Mouse (Mus musculus) testis, postnatal 14 days (tissue): ENCODE results near the gene Ncoa4.

Experiments used
- DNase-seq: peaks from one replicate; pipeline ENCODE4 v3.0.0; 2021; ENCODE audit warnings: low spot score

Gene Ncoa4

DNA sequence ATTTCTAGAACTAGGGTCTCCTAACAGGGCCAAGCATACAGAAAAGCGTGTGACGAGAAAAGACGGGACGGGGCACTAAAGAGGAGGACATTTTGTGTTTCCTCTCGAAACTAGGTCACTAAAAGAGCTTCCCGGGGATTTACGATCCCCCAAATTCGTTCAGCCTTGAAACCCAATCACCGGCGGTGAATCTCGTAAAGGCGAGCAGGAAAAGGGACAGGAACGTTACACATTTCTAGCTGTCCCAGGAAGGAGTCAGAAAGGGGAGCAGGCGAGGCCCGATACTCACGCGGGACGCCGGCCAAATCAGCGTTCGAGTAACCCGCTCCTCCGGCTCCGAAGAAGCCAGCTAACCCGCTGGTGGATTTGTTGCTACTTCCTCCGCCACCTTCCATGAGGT lies 41.7 kb downstream of the Ncoa4 start:
- DNase-seq = no peak

DNA sequence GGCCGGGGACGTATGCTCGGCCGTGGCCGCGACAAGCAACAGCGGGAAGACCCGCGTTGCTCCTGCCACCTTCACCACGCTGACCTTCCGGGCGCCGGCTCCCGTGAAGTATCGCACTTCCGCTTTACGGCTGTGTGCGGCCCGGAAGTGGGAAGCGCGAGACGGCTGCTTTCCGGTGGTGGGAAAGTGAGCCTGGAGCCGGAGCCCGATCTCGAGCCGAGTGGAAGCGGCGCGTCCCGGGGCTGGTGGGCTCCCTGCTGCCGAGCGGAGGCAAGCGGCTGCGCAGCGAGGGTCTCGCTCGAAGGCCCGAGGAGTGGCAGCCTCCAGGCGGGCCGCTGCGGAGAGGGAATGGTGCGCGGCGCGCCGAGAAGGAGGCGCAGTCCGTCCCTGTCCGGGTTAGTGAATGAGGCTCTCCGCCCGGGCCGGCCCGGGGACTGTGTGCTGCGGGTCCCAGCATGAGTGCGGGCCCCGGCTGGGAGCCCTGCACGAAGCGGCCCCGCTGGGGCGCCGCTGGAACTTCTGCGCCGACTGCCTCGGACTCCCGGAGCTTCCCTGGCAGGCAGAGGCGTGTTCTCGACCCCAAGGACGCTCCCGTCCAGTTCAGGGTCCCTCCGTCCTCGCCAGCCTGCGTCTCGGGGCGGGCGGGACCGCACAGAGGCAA lies 42.3 kb downstream of the Ncoa4 start, which contains the start of the genes Timm23 and Parg:
Timm23 (minus strand) TSS at position 108 of the 661 bp plus-strand sequence.
Parg (plus strand) TSS at position 159 of the 661 bp plus-strand sequence.
- DNase-seq = peak; percentile 92

DNA sequence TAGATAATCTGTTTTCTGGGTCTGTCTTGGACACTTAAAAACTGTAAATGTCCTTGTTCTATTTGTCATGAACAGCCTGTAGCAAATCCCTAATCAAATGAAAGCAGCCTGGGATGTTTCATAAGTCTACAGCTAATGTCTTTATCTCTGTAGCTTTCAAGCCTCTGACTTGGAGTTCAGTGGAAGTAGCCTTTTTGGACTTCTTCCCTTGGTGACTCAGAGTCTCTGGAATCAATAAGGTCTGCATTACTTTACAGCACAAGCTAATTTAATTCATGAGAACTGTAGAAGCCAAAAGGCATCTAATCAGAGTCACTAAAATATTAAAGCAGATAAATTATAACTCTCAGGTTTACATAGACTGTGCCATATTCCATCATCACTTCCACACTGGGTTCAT lies 66.9 kb downstream of the Ncoa4 start:
- DNase-seq = no peak

DNA sequence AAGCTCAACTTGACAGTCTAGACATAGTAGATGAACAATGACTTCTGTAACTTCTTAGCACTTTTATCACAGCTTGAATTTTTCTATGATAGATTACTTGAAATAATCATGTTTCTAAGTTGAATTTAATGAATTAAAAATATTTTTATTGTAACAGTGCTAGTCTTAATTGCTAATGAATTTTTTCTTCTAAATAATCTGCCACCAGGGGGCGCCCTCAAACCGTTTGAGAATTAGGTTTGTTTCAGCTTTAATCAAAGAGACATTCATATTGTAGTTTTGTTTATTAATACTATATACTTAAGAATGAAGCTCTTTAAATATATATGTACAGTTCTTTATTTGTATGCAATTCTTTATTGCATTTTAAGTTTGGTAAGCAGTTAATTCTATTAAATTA lies 69.3 kb downstream of the Ncoa4 start:
- DNase-seq = no peak
